In the genomic region with DNA sequence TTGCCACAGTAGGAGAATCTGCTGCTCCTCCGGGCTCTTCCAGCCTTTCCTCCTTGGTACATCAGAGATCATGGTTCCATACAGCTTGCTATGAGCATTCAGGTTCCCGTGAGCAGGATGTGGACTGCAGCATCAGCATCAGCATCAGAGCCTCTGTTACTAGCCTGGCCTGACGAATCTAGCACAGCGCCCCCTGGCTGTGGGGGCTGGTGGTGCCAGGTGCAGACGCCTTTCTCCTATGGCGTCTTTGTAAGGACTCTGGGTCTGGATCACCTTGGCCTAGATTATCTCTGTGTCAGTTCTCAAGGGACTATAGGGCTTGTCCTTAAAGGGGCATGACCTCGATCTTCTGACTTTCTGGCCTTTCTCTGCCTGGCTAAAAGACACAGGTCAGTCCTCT, we compare ENCODE assay signal across 9 mouse cellular contexts.
DNase-seq lines count a peak whose midpoint lies in the region; ATAC-seq lines count a peak whose summit lies in the region.
"Had no signal": no experiment of that assay in that cellular context is flagged by ENCODE, and none has a peak within 500 bp of the region (broad histone marks: within the 10 kb centered on the region; RNA-seq: fewer than 3 reads in every experiment).

No protein-coding gene starts in this region.

- no peaks in the 10 kb centered on the region for H3K4me1 ChIP-seq in liver, embryonic 11.5 days (replicated peaks; ENCODE audit: control insufficient read depth, insufficient read depth, low read length)
- H3K4me1 ChIP-seq: midbrain, embryonic 12.5 days had no signal

- WGBS in liver, embryonic 11.5 days, result 31% methylated on average over 7 of the region's 7 CpGs

- H3K36me3 ChIP-seq in liver, embryonic 11.5 days (ENCODE audit: control insufficient read depth, insufficient read depth, low read length), result no peaks in the 10 kb centered on the region
- H3K36me3 ChIP-seq: midbrain, embryonic 12.5 days had no signal

- no peaks in the 10 kb centered on the region for H3K9me3 ChIP-seq in liver, embryonic 11.5 days (ENCODE audit: control insufficient read depth, low read length)
- H3K9me3 ChIP-seq: midbrain, embryonic 12.5 days had no signal

- H3K27ac ChIP-seq in liver, embryonic 11.5 days (ENCODE audit: low read depth, low read length), result no peak overlapping the region
- H3K27ac ChIP-seq: midbrain, embryonic 12.5 days had no signal

- no peak overlapping the region for H3K4me3 ChIP-seq in liver, embryonic 11.5 days (ENCODE audit: low read depth, low read length)
- H3K4me3 ChIP-seq: midbrain, embryonic 12.5 days had no signal

- peak; percentile 27 to 29 for DNase-seq in left cerebral cortex, adult 18-20 months (ENCODE audit: low spot score in 2 of 2)
- DNase-seq in left cerebral cortex, adult 11 months (ENCODE audit: low spot score), result no peak
- peak; percentile 85 for DNase-seq in R1 (ENCODE audit: low read depth, low spot score)
- peak; percentile 45 for DNase-seq in c-Kit-negative CD71-positive TER-119-positive erythroid progenitor cells, embryonic 14.5 days (ENCODE audit: low read depth, low spot score)
- peak; percentile 23 to 34 for DNase-seq in frontal cortex, postnatal 36 days (ENCODE audit: low spot score in 2 of 2)
- peak; percentile 60 for DNase-seq in liver, embryonic 11.5 days (ENCODE audit: low spot score)
- peak; percentile 17 to 60 for DNase-seq in spleen, adult 18-20 months

- no peak for ATAC-seq in liver, embryonic 11.5 days (replicated peaks; ENCODE audit: low FRiP score)
- ATAC-seq in inflammation-experienced regulatory T-cells, adult 6 months, result no peak

- H3K27me3 ChIP-seq in liver, embryonic 11.5 days (replicated peaks; ENCODE audit: control insufficient read depth, insufficient read depth, low read length), result peaks cover 9% of the 10 kb centered on the region

- H3K9ac ChIP-seq in liver, embryonic 11.5 days (ENCODE audit: low read depth, low read length), result no peak overlapping the region
- H3K9ac ChIP-seq: midbrain, embryonic 12.5 days had no signal

- no peak overlapping the region for H3K4me2 ChIP-seq in liver, embryonic 11.5 days
- H3K4me2 ChIP-seq: midbrain, embryonic 12.5 days had no signal
